ENCODE assay signal across 20 mouse cellular contexts in genomic region chr6:108107376-108107775, GRCm38 (mm10). TPM values are rescaled to one million over a fixed set of nuclear protein-coding genes. Genes with fewer than 3 reads are reported as not detected.
DNase-seq lines count a peak whose midpoint lies in the region; ATAC-seq and TF ChIP-seq lines count a peak whose summit lies in the region.
"Had no signal": no experiment of that assay in that cellular context is flagged by ENCODE, and none has a peak within 500 bp of the region (broad histone marks: within the 10 kb centered on the region; RNA-seq: fewer than 3 reads in every experiment).

No protein-coding gene starts in this region.

- H3K27me3 ChIP-seq in hindbrain, embryonic 14.5 days (ENCODE audit: control insufficient read depth, insufficient read depth, low read length), result no peaks in the 10 kb centered on the region
- H3K27me3 ChIP-seq: embryonic facial prominence, embryonic 12.5 days; forebrain, embryonic 13.5 days; forebrain, embryonic 15.5 days; Patski had no signal

- H3K4me1 ChIP-seq in ES-E14 (ENCODE audit: control insufficient read depth in 2 of 2, insufficient read depth in 2 of 2, low read length in 2 of 2, poor library complexity in 1 of 2), result peaks cover 10 to 22% of the 10 kb centered on the region in 2 experiments
- no peaks in the 10 kb centered on the region for H3K4me1 ChIP-seq in hindbrain, embryonic 14.5 days (replicated peaks; ENCODE audit: control insufficient read depth, insufficient read depth, low read length)
- H3K4me1 ChIP-seq: embryonic facial prominence, embryonic 12.5 days; forebrain, embryonic 13.5 days; forebrain, embryonic 15.5 days had no signal

- H3K4me2 ChIP-seq in hindbrain, embryonic 14.5 days (replicated peaks), result no peak overlapping the region
- H3K4me2 ChIP-seq: embryonic facial prominence, embryonic 12.5 days; forebrain, embryonic 13.5 days; forebrain, embryonic 15.5 days had no signal

- H3K9ac ChIP-seq in ES-E14 (ENCODE audit: insufficient read depth, low read depth, low read length, poor library complexity, severe bottlenecking), result no peak overlapping the region
- H3K9ac ChIP-seq in hindbrain, embryonic 14.5 days, result no peak overlapping the region
- H3K9ac ChIP-seq: embryonic facial prominence, embryonic 12.5 days; forebrain, embryonic 13.5 days; forebrain, embryonic 15.5 days; forebrain, postnatal 0 days had no signal

- H3K4me3 ChIP-seq in ES-E14 (ENCODE audit: insufficient read depth in 1 of 2, low read depth in 1 of 2, low read length in 2 of 2, poor library complexity in 1 of 2, severe bottlenecking in 1 of 2), result no peak overlapping the region
- H3K4me3 ChIP-seq in hindbrain, embryonic 14.5 days (replicated peaks; ENCODE audit: low read length), result no peak overlapping the region
- H3K4me3 ChIP-seq: embryonic facial prominence, embryonic 10.5 days; embryonic facial prominence, embryonic 12.5 days; forebrain, embryonic 13.5 days; forebrain, embryonic 15.5 days had no signal

- H3K27ac ChIP-seq in ES-E14 (ENCODE audit: insufficient read depth, low read depth, low read length, poor library complexity, severe bottlenecking), result no peak overlapping the region; the same call in 1 of the 2 replicates
- H3K27ac ChIP-seq in hindbrain, embryonic 14.5 days, result no peak overlapping the region
- H3K27ac ChIP-seq: embryonic facial prominence, embryonic 10.5 days; embryonic facial prominence, embryonic 12.5 days; forebrain, embryonic 13.5 days; forebrain, embryonic 15.5 days had no signal

- in situ Hi-C loops in ES-E14 (cut with MboI; ENCODE audit: low sequenced_read_pairs in 2 of 2, unreplicated experiment in 2 of 2), result loop anchor here in 1 of 2 experiments (25.0 kb wide), 1 partner anchor 280 kb away; no protein-coding TSS in a partner anchor

- DNase-seq in ES-E14 (ENCODE audit: low read depth, low spot score) (peak; percentile 50), R1 (ENCODE audit: low read depth, low spot score) (peak; percentile 84)
- no peak for DNase-seq in hindbrain, embryonic 14.5 days (ENCODE audit: low spot score)
- DNase-seq in kidney, postnatal 10 days, result no peak
- DNase-seq in lung, postnatal 36 days, result no peak
- DNase-seq: adrenal gland, adult 8-10 months; adrenal gland, postnatal 14 days; adrenal gland, postnatal 36 days; cerebellum, adult 11-12 months; cerebellum, adult 2 months; cerebellum, adult 9-10 months; cerebellum, postnatal 10 days; cerebellum, postnatal 25 days; forebrain, postnatal 0 days had no signal

- no peaks in the 10 kb centered on the region for H3K9me3 ChIP-seq in ES-E14 (ENCODE audit: control insufficient read depth, insufficient read depth, low read depth, low read length)
- H3K9me3 ChIP-seq in hindbrain, embryonic 14.5 days (ENCODE audit: control insufficient read depth, low read length), result no peaks in the 10 kb centered on the region
- H3K9me3 ChIP-seq: embryonic facial prominence, embryonic 10.5 days; embryonic facial prominence, embryonic 12.5 days; forebrain, embryonic 13.5 days; forebrain, embryonic 15.5 days had no signal

- H3K36me3 ChIP-seq in ES-E14 (ENCODE audit: control insufficient read depth, insufficient read depth, low read length, poor library complexity, severe bottlenecking), result no peaks in the 10 kb centered on the region
- H3K36me3 ChIP-seq in hindbrain, embryonic 14.5 days (replicated peaks; ENCODE audit: control insufficient read depth, insufficient read depth), result 0 out of 2 replicates have a peak, but pooled peaks cover 4% of the 10 kb centered on the region
- H3K36me3 ChIP-seq: embryonic facial prominence, embryonic 12.5 days; forebrain, embryonic 15.5 days had no signal

- no peak for ATAC-seq in hindbrain, embryonic 14.5 days (ENCODE audit: low FRiP score)
- ATAC-seq: activated CD4-positive, CD25-positive, alpha-beta regulatory T cell, adult 4 months; forebrain, embryonic 13.5 days; forebrain, embryonic 15.5 days; forebrain, postnatal 0 days; Patski had no signal

TF ChIP-seq in ES-E14, 5 proteins besides CTCF, POLR2A, EP300 and RAD21:
- TF ChIP-seq HCFC1 (IDR thresholded peaks at IDR 0.05; ENCODE audit: borderline replicate concordance, insufficient read depth, low read length), result no peak
- TF ChIP-seq CHD2 (IDR thresholded peaks at IDR 0.05; ENCODE audit: low read depth, low read length), result peak; percentile 24; the same call in 1 of the 2 replicates

RNA-seq across cellular contexts. Expression of gene Setmar, which starts 42.5 kb away (rescaled TPM):
- 3.2 and 3.3 TPM in 2 replicates for total RNA-seq in ES-E14 (2012; rRNA removed)
- polyA plus RNA-seq in hindbrain, embryonic 14.5 days (2014; fragmentation: Nextera tagmentation; extraction: Ambion mirVana), result 6.5 and 6.9 TPM in 2 replicates

Comparison
In these comparisons a context has a peak if more than half of its experiments do, and no peak if none do; other contexts are left out.
1. DNase-seq: peak in ES-E14 (single experiment) and R1 (single experiment); none in hindbrain, embryonic 14.5 days (single experiment), kidney, postnatal 10 days (single experiment) and lung, postnatal 36 days (single experiment).